Mouse (Mus musculus): ENCODE results near the gene Scd4. TPM values are rescaled to one million over a fixed set of nuclear protein-coding genes. Genes with fewer than 3 reads are reported as not detected.

The Scd4 gene
- polyA plus RNA-seq, 1 experiment from 2014 or later = 0.09 TPM

- no peak for ATAC-seq (ENCODE audit: low FRiP score)
- Histone ChIP-seq H3K9me3 (replicated peaks) (no peaks in the 10 kb centered on the region), H3K4me3 (replicated peaks) (no peak overlapping the region), H3K27me3 (replicated peaks) (no peaks in the 10 kb centered on the region), H3K4me1 (peaks cover 18% of the 10 kb centered on the region), H3K27ac (replicated peaks) (no peak overlapping the region), H3K36me3 (no peaks in the 10 kb centered on the region), H3K4me2 (no peak overlapping the region), H3K9ac (replicated peaks) (no peak overlapping the region)
- 93% methylated on average over 4 of the region's 4 CpGs for WGBS
Measured at GRCm38 (mm10) chr19:44387089-44387671, 54.3 kb downstream of the Scd4 start.

DNA sequence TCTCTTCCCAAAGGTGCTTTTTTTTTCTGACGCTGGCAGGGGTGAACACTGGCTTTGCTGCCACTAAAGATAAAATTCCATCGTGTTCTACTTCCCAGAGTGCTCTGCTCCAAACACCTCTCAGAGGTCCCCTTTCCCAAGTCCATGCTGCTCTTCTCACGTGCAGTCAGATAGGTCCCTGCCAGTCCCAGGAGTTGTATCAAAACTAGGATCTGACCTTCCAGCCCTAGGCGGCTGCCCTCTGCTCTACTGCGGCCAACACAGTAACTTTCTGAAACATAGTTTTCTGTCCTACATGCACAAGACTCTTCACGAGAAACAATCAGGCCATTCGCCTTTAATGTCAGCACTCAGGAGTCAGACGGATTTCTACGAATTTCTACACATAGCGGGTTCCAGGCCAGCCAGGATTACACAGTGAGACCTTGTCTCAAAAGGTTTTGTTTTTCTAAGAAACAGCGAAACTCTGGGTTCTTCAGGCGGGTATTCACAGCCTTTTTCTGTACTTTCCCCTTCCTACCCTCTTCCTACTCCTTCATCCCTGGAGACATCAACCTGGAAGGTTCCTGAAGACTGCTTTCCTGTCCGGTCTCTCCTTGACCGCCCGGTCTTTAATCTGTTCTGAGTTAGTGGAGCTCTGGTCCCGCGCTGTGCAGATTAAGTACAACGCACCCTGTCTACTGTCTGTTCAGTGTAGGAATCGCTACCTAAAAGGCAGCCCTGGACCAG, 55.0 kb downstream of the Scd4 start:
- Histone ChIP-seq H3K4me3 (replicated peaks) (peak overlapping the region; percentile 60), H3K27me3 (replicated peaks) (no peaks in the 10 kb centered on the region), H3K9me3 (replicated peaks) (no peaks in the 10 kb centered on the region), H3K9ac (replicated peaks) (peak overlapping the region; percentile 60), H3K27ac (replicated peaks) (peak overlapping the region; percentile 81), H3K4me1 (peaks cover 18% of the 10 kb centered on the region), H3K36me3 (no peaks in the 10 kb centered on the region), H3K4me2 (peak overlapping the region; percentile 71)
- no peak for ATAC-seq (ENCODE audit: low FRiP score)
- 37% methylated on average over 19 of the region's 19 CpGs for WGBS

DNA sequence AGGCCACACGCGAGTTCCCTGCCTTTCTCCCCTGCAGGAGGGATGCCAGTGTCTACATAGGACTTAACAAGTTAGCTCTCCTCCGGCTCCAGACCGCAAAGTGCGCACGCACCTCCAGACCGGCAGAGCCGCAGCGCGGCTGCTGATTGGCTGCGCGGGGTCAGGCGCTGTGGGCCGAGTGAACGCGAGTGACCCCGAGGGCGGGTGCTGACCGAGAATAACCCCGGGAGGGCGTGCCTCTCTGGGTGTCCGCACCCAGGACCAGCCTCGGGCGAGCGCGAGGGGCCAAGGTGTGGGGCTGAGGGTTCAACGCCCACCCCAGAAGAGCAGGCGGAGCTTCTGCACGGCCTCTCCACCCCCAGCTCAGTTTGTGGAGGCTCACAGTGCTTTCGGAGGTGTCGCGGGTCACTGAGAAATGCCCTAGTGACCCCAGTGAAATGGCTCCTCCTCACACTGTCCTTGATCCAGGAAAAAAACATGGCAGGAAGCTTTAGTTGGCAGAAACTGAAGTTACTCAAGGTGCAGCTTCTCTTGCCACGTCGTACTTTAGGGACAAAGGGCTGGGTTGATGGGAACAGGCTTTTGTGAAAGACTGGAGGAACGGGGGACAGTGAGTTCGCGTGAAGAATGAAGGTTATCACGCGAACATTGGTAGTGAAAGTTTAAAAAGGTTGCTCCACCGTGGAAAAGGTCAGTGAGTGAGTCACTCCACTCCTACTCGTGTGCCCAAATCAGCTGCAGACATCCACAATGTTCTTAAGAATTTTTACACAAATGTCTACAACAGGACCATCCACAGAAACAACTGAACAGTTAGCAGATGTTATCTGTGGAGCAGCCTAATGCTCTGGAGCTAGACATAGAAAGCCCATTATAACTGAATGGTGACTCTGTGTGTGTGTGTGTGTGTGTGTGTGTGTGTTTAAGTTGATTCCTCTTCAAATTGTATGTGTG, 55.9 kb downstream of the Scd4 start:
- peak; percentile 96 for ATAC-seq (ENCODE audit: low FRiP score)
- Histone ChIP-seq H3K9ac (replicated peaks) (peak overlapping the region; percentile 60), H3K4me3 (replicated peaks) (peak overlapping the region; percentile 60), H3K27me3 (replicated peaks) (no peaks in the 10 kb centered on the region), H3K36me3 (no peaks in the 10 kb centered on the region), H3K9me3 (replicated peaks) (no peaks in the 10 kb centered on the region), H3K4me1 (peaks cover 18% of the 10 kb centered on the region), H3K4me2 (peak overlapping the region; percentile 71), H3K27ac (replicated peaks) (peak overlapping the region; percentile 81)
- 4% methylated on average over 38 of the region's 41 CpGs for WGBS

DNA sequence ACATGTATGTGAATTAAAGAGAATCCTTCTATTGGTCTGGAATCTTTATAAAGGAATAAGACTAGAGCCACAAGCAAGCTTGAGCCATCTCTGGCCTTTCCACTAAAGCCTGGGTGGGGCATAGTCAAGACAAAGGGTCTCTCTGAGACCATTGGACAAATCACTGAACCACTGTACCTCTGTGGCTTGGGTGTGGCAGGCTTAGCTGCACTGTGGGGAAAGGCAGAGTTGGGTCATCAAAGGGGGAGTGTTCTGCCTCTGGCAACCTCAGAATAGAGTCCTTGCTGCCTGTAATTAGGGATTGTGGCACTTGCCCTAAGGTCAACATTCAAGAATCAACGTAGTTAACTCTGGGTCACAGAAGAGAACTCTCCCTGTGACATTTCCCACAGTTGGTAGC, 56.6 kb downstream of the Scd4 start:
- H3K4me1 ChIP-seq = peaks cover 18% of the 10 kb centered on the region
- ATAC-seq (ENCODE audit: low FRiP score) = no peak
- no peaks in the 10 kb centered on the region for H3K27me3 ChIP-seq (replicated peaks)
- H3K36me3 ChIP-seq = no peaks in the 10 kb centered on the region
- no peaks in the 10 kb centered on the region for H3K9me3 ChIP-seq (replicated peaks)
- H3K27ac ChIP-seq (replicated peaks) = no peak overlapping the region
- no peak overlapping the region for H3K9ac ChIP-seq (replicated peaks)
- 14% methylated on average over 1 of the region's 1 CpGs for WGBS
- no peak overlapping the region for H3K4me3 ChIP-seq (replicated peaks)
- H3K4me2 ChIP-seq = peak overlapping the region; percentile 71; the same call in 1 of the 2 replicates

DNA sequence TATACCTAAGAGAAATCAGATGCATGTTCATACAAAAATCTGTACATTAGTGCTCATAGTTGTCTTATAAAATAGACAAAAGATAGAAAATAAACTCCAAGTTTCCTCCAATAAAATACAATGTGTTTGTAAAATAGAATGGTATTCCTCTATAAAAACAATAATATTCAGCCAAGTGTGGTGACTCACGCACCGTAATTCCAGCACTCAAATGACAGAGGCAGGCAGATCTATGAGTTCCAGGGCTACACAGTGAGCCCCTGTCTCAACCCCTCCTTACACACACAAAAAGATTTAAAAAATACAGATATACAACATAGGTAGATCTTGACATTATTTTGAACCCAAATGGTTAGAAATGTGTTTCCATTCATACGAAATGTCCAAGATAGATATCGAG, 59.0 kb downstream of the Scd4 start:
- Histone ChIP-seq H3K4me1 (peaks cover 18% of the 10 kb centered on the region), H3K27ac (replicated peaks) (no peak overlapping the region), H3K27me3 (replicated peaks) (no peaks in the 10 kb centered on the region), H3K4me2 (no peak overlapping the region), H3K36me3 (peaks cover 8% of the 10 kb centered on the region), H3K9me3 (replicated peaks) (no peaks in the 10 kb centered on the region), H3K9ac (replicated peaks) (no peak overlapping the region), H3K4me3 (replicated peaks) (no peak overlapping the region)
- 89% methylated on average over 4 of the region's 4 CpGs for WGBS
- no peak for ATAC-seq (ENCODE audit: low FRiP score)

DNA sequence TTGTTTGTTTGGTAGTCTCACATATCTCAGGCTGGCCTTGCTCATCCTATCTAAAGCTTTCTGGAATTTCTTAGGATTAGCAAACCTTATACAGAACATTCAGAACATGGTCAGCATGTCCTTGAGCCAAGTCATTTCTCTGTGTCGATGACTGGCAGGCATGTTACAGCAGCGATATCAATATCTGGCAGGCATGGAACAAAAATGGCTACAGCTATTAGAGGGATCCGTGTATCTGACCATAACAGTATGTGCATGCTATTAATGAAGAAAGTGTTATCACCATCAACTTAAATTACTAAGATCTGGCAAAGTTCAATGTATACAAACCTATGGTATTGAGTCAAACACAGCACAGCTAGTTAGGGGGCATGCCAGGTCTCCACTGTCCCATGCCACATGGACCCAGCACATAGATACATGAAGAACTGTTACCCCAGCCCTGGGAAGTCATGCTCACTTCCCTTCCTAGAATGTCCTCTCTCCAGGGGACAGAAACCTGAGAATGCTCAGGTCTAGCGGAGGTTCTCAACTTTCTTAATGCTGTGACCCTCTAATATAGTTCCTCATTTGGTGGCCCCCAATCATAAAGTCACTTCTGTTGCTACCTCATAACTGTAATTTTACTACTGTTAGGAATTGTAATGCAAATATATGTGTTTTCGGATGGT, 59.6 kb downstream of the Scd4 start:
- Histone ChIP-seq H3K4me1 (peaks cover 18% of the 10 kb centered on the region), H3K27me3 (replicated peaks) (no peaks in the 10 kb centered on the region), H3K9ac (replicated peaks) (no peak overlapping the region), H3K36me3 (peaks cover 14% of the 10 kb centered on the region), H3K4me3 (replicated peaks) (no peak overlapping the region), H3K4me2 (no peak overlapping the region), H3K9me3 (replicated peaks) (no peaks in the 10 kb centered on the region), H3K27ac (replicated peaks) (no peak overlapping the region)
- no peak for ATAC-seq (ENCODE audit: low FRiP score)
- 85% methylated on average over 5 of the region's 5 CpGs for WGBS

- Histone ChIP-seq H3K4me3 (replicated peaks) (no peak overlapping the region), H3K4me2 (no peak overlapping the region), H3K36me3 (peaks cover 19% of the 10 kb centered on the region), H3K4me1 (peaks cover 9% of the 10 kb centered on the region), H3K9ac (replicated peaks) (no peak overlapping the region), H3K27ac (replicated peaks) (no peak overlapping the region), H3K9me3 (replicated peaks) (no peaks in the 10 kb centered on the region), H3K27me3 (replicated peaks) (no peaks in the 10 kb centered on the region)
- no peak for ATAC-seq (ENCODE audit: low FRiP score)
- 85% methylated on average over 5 of the region's 5 CpGs for WGBS
Measured at GRCm38 (mm10) chr19:44393962-44394422, 61.1 kb downstream of the Scd4 start.

GRCm38 (mm10) chr19:44394972-44395371, 62.1 kb downstream of the Scd4 start:
- peaks cover 28% of the 10 kb centered on the region for H3K36me3 ChIP-seq
- 89% methylated on average over 7 of the region's 7 CpGs for WGBS
- no peaks in the 10 kb centered on the region for H3K9me3 ChIP-seq (replicated peaks)
- H3K4me1 ChIP-seq = no peaks in the 10 kb centered on the region; the same call in 1 of the 2 replicates
- H3K27me3 ChIP-seq (replicated peaks) = no peaks in the 10 kb centered on the region
- H3K9ac ChIP-seq (replicated peaks) = no peak overlapping the region
- no peak for ATAC-seq (ENCODE audit: low FRiP score)
- H3K4me2 ChIP-seq = no peak overlapping the region
- no peak overlapping the region for H3K4me3 ChIP-seq (replicated peaks)
- no peak overlapping the region for H3K27ac ChIP-seq (replicated peaks)

Small RNAs within 50 kb of the gene (microRNA-seq; reads per million reads assigned to microRNA genes)
- gene Mir5114 = not detected

Other genes with a start within 250 kb of the Scd4 start
- 55.8 and 62.6 TPM in 2 replicates for gene Chuk, start 225.6 kb upstream of the Scd4 start, polyA plus RNA-seq (2015; fragmentation: Nextera tagmentation; extraction: Ambion mirVana)
- 29.8 and 31.1 TPM in 2 replicates for gene Cwf19l1, start 197.2 kb upstream of the Scd4 start, polyA plus RNA-seq (2015; fragmentation: Nextera tagmentation; extraction: Ambion mirVana)
- gene Bloc1s2, start 186.6 kb upstream of the Scd4 start, polyA plus RNA-seq (2015; fragmentation: Nextera tagmentation; extraction: Ambion mirVana) = 158 and 169 TPM in 2 replicates
- gene Pkd2l1, start 140.7 kb upstream of the Scd4 start, polyA plus RNA-seq (2015; fragmentation: Nextera tagmentation; extraction: Ambion mirVana) = 3.0 and 3.7 TPM in 2 replicates
- gene Scd3, start 129.8 kb upstream of the Scd4 start, polyA plus RNA-seq (2015; fragmentation: Nextera tagmentation; extraction: Ambion mirVana) = 4.4 and 4.8 TPM in 2 replicates
- gene Scd2, start 39.4 kb upstream of the Scd4 start, polyA plus RNA-seq (2015; fragmentation: Nextera tagmentation; extraction: Ambion mirVana) = 256 and 264 TPM in 2 replicates
- gene Scd1, start 74.8 kb downstream of the Scd4 start, polyA plus RNA-seq (2015; fragmentation: Nextera tagmentation; extraction: Ambion mirVana) = 7.5 and 8.5 TPM in 2 replicates
- gene Wnt8b, start 160.4 kb downstream of the Scd4 start, polyA plus RNA-seq (2015; fragmentation: Nextera tagmentation; extraction: Ambion mirVana) = 0.05 and 0.14 TPM in 2 replicates
- 0.41 and 0.69 TPM in 2 replicates for gene Sec31b, start 212.8 kb downstream of the Scd4 start, polyA plus RNA-seq (2015; fragmentation: Nextera tagmentation; extraction: Ambion mirVana)
- gene Gm20538, start 219.7 kb downstream of the Scd4 start, polyA plus RNA-seq (2015; fragmentation: Nextera tagmentation; extraction: Ambion mirVana) = not detected in 2 replicates
- gene Ndufb8, start 222.3 kb downstream of the Scd4 start, polyA plus RNA-seq (2015; fragmentation: Nextera tagmentation; extraction: Ambion mirVana) = 714 and 813 TPM in 2 replicates
- gene Hif1an, start 229.8 kb downstream of the Scd4 start, polyA plus RNA-seq (2015; fragmentation: Nextera tagmentation; extraction: Ambion mirVana) = 25.0 TPM in 2 replicates

Data from neural tube, embryonic 15.5 days (tissue).